Mouse (Mus musculus) liver, postnatal 0 days (tissue): Measurements from ENCODE around the gene Qars.

Source experiments
- CTCF ChIP-seq: sonication (generic); IDR thresholded peaks from 2 replicates; pipeline ENCODE4 v1.5.1; 2016; ENCODE audit warnings: antibody characterized with exemption, low read depth
- EP300 ChIP-seq: IDR thresholded peaks from 2 replicates; pipeline ENCODE4 v1.6.1; 2016; ENCODE audit warnings: antibody characterized with exemption, low read depth, mild to moderate bottlenecking

GRCm38 (mm10) chr9:108459939-108460318, 47.6 kb upstream of the Qars start:
- no peak for TF ChIP-seq EP300
- no peak for TF ChIP-seq CTCF
